Mouse (Mus musculus): Measurements from ENCODE around the gene Erich4.

Erich4 gene

GRCm38 (mm10) chr7:25623857-25624370 lies 8.2 kb upstream of the Erich4 start:
- DNase-seq (ENCODE audit: low spot score in 2 of 2): no peak

- DNase-seq (ENCODE audit: low spot score in 2 of 2): no peak
Measured at GRCm38 (mm10) chr7:25620751-25621150, 5.1 kb upstream of the Erich4 start.

GRCm38 (mm10) chr7:25620101-25620500 lies 4.4 kb upstream of the Erich4 start:
- DNase-seq (ENCODE audit: low spot score in 2 of 2): peak in 1 of 2 experiments; percentile 17

DNA sequence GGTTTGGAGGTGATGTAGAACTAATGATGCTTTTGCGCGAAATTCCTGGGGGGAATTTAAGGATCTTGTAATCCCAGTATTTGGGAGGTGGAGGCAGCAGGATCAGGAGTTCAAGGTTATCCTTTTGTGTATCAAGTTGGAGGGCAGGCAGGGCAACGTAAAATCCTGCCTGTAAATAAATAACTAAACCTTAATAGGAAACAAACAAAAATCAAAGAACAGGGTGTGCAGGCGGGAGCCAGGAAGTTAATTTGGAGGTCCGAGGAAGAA lies 4.0 kb upstream of the Erich4 start:
- DNase-seq (ENCODE audit: low spot score in 2 of 2): no peak

GRCm38 (mm10) chr7:25618865-25619721 lies 3.4 kb upstream of the Erich4 start, which contains the start of gene Dmac2:
Gene Dmac2 (plus strand): TSS chr7:25619414.
- DNase-seq (ENCODE audit: low spot score in 2 of 2): peak; percentile 97

DNA sequence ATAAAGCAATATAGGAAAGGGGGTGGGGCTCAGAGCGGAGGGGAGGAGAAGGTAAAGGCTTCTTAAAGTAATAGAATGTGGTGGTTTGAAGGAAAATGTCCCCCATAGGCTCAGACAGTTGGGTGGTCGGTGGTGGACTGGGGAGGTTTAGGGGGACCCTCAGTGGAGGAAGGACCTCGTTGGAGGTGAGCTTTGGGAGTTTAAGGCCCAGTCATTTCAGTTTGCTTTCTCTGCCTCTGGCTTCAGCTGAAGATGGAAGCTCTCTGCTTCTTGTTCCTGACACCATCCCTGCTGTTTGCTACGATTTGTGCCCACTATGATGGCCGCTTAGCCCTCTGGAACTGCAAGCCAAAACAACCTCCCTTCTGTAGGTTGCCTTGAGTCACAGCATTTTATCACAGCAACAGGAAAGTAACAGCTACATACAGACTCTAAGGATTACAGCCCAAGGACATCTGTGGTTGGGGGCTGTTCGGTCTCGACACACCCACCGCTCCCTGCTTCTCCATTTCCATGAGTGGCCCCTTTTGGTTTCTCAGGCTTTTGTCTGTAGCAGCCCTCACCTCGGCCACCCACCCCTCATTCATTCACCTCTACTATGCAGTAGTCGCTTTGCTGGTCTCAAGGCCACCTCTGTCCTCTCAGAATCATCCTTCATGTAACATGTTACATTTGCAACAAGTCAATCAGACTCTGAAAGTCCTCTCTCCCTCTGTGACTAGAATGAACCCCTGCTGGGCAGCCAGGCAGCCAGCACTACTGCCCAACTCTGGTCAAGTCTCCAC lies 1.9 kb upstream of the Erich4 start:
- DNase-seq (ENCODE audit: low spot score in 2 of 2): peak; percentile 17 to 18

- DNase-seq (ENCODE audit: low spot score in 2 of 2): peak in 1 of 2 experiments; percentile 20
Measured at GRCm38 (mm10) chr7:25614831-25615705, 624 bp downstream of the Erich4 start.

DNA sequence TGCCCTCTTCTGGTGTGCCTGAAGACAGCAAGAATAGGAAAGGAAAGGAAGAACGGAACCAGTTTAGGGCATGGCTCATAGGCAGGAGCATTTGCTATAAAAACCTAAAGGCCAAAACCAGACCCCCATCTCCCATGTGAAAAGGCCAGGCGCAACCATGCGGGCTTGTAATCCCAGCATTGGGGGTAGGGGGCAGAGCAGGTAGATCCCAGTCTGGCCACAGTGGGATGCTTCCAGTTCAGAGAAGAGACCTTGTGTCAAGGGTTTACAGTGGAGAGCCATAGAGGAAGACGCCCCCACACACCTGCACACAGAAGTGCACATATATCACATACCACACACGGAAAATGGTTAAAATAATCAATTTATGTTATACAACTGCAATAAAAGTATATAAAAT lies 1.6 kb downstream of the Erich4 start:
- DNase-seq (ENCODE audit: low spot score in 2 of 2): peak in 1 of 2 experiments; percentile 13

DNA sequence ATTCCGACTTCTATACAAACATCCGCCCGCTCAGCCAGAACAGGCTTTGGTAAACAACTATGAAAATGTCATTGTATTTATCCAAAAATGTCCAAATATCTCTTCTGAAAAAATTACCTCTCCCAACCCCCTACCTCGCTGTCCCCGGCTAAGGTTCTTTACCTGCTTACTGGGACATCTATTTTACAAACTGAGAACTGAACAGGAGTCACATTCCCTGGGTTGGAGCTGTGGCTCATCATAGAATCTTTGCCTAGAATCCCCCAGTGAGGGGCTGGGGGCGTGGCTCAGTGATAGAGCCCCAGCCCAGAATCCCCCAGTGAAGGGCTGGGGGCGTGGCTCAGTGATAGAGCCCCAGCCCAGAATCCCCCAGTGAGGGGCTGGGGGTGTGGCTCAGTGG lies 4.2 kb downstream of the Erich4 start:
- DNase-seq (ENCODE audit: low spot score in 2 of 2): no peak

GRCm38 (mm10) chr7:25610056-25610455 lies 5.6 kb downstream of the Erich4 start:
- DNase-seq (ENCODE audit: low spot score in 2 of 2): peak in 1 of 2 experiments; percentile 14

DNA sequence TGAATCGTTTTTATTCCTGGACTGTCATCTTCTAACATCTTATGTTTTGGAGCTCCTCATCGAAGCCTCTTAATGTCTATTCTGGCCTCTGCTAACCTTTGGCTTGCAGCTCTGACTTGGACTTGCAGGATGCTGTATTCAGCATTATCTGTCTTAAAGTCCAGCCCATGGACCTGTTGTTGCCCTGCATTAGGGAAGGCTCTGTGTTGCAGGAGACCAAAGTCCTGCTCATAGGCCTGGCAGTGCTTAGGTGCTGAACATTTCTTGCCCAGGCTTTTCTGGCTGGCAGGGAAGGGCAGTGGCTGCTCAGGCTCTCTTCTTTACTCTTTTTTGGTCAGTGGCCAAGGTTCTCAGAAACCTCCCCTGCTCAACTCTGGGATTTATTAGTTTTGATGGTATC lies 8.5 kb downstream of the Erich4 start:
- DNase-seq (ENCODE audit: low spot score in 2 of 2): peak in 1 of 2 experiments; percentile 10

DNA sequence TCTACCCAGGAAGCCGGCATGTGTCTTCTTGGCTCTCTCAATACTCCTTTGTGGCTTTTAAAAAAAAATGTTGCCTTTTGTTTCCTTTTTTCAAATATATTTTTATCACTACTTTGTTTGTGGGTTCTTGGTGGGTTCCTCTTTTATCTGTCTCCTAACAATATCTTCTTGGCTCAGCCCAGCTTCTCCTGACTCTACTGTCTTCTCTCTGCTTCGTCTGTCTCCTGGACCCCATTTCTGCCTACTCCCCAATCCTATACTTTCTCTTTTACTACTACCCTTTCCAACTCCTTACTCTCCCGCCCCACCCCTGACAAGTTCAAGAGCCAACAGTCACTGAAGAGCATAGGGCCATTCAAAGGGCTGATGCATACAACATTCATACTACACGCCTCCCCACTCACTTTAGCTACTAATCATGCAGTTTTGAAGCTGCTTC lies 9.0 kb downstream of the Erich4 start:
- DNase-seq (ENCODE audit: low spot score in 2 of 2): peak in 1 of 2 experiments; percentile 13

- no peak for DNase-seq (ENCODE audit: low spot score in 2 of 2)
Measured at GRCm38 (mm10) chr7:25601346-25601745, 14.3 kb downstream of the Erich4 start.

DNA sequence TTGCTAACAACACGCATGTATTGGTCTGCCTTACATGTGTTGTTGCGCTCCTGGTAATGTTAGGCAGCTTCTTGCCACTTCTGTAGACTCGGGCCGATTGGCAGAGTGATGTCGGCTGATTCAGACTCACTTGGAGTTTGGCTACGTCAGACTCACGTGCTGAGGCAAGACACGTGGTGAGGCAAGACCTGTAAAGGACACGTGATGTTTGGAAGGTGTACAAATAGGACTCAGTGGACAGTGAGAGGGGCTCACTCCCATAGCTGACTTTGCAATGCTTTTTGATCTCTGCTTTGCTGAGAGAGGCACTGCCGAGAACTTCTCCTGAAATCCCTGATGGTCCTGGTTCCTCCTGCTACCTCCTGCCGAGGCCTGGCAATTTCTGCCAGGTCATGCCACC lies 15.0 kb downstream of the Erich4 start:
- no peak for DNase-seq (ENCODE audit: low spot score in 2 of 2)

GRCm38 (mm10) chr7:25599663-25600062 lies 16.0 kb downstream of the Erich4 start:
- DNase-seq (ENCODE audit: low spot score in 2 of 2): peak; percentile 68 to 81

GRCm38 (mm10) chr7:25593859-25594258 lies 21.8 kb downstream of the Erich4 start:
- DNase-seq (ENCODE audit: low spot score in 2 of 2): no peak

- DNase-seq (ENCODE audit: low spot score in 2 of 2): no peak
Measured at GRCm38 (mm10) chr7:25591226-25591625, 24.5 kb downstream of the Erich4 start.

GRCm38 (mm10) chr7:25585351-25586204 lies 30.1 kb downstream of the Erich4 start:
- no peak for DNase-seq (ENCODE audit: low spot score in 2 of 2)

DNA sequence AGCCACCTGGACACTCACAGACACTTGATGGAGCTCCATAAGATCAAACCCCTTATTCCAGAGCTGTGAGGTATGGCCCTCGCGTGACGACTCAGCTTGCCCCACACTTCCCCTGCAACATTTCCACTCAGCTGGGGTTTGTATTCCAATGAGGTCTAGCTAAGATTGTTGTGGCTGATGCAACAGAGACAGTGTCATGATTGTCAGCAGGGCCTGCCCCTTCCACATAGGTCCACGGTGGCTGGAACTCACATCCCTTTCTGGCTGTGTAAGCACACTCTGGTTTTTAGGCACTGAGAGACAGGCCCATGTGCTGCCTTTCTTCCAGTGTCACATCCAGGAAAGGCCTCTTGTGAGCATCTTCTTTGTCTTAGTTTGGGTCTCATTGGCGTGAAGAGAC lies 31.0 kb downstream of the Erich4 start:
- no peak for DNase-seq (ENCODE audit: low spot score in 2 of 2)

GRCm38 (mm10) chr7:25582301-25582810 lies 33.3 kb downstream of the Erich4 start:
- no peak for DNase-seq (ENCODE audit: low spot score in 2 of 2)
